Mouse (Mus musculus) cerebral cortex, adult 2 months (tissue): Measurements from ENCODE around the gene Cdkal1.

Experiments
- WGBS: fragments of 180-500 bp; shearing (Covaris S2); methylation state at CpG from one replicate; pipeline ENCODE4 v1.1.7; 2018; 5-methylcytosine and 5-hydroxymethylcytosine counted together

The Cdkal1 gene

GRCm38 (mm10) chr13:29233970-29234369, 621.5 kb downstream of the Cdkal1 start:
- 49% methylated on average over 11 of the region's 11 CpGs for WGBS

- 28% methylated on average over 4 of the region's 4 CpGs for WGBS
These were observed 622.8 kb downstream of the Cdkal1 start for GRCm38 (mm10) chr13:29232681-29233080.

GRCm38 (mm10) chr13:29224815-29225214, 630.7 kb downstream of the Cdkal1 start:
- 80% methylated on average over 5 of the region's 5 CpGs for WGBS

GRCm38 (mm10) chr13:29222261-29222838, 633.1 kb downstream of the Cdkal1 start:
- WGBS = 52% methylated on average over 10 of the region's 10 CpGs

GRCm38 (mm10) chr13:29221646-29222045, 633.8 kb downstream of the Cdkal1 start:
- WGBS = 89% methylated on average over 5 of the region's 5 CpGs

GRCm38 (mm10) chr13:29210159-29211021, 645.1 kb downstream of the Cdkal1 start:
- 12% methylated on average over 27 of the region's 27 CpGs for whole genome bisulfite sequencing

- 82% methylated on average over 6 of the region's 6 CpGs for WGBS
These were observed 646.7 kb downstream of the Cdkal1 start for GRCm38 (mm10) chr13:29208749-29209148.

- WGBS = 84% methylated on average over 5 of the region's 5 CpGs
These were observed 651.6 kb downstream of the Cdkal1 start for GRCm38 (mm10) chr13:29203856-29204255.

GRCm38 (mm10) chr13:29203426-29203825, 652.0 kb downstream of the Cdkal1 start:
- WGBS = 91% methylated on average over 5 of the region's 5 CpGs

- 26% methylated on average over 2 of the region's 2 CpGs for WGBS
These were observed 652.9 kb downstream of the Cdkal1 start for GRCm38 (mm10) chr13:29202562-29202961.

GRCm38 (mm10) chr13:29199679-29200078, 655.8 kb downstream of the Cdkal1 start:
- WGBS = 64% methylated on average over 6 of the region's 6 CpGs

- 66% methylated on average over 9 of the region's 9 CpGs for WGBS
These were observed 658.5 kb downstream of the Cdkal1 start for GRCm38 (mm10) chr13:29196798-29197498.

GRCm38 (mm10) chr13:29195722-29196121, 659.8 kb downstream of the Cdkal1 start:
- WGBS = 50% methylated on average over 4 of the region's 4 CpGs

GRCm38 (mm10) chr13:29194946-29195345, 660.5 kb downstream of the Cdkal1 start:
- 80% methylated on average over 4 of the region's 4 CpGs for WGBS

- 97% methylated on average over 3 of the region's 3 CpGs for WGBS
These were observed 662.8 kb downstream of the Cdkal1 start for GRCm38 (mm10) chr13:29192697-29193096.

- WGBS = 71% methylated on average over 7 of the region's 7 CpGs
These were observed 664.9 kb downstream of the Cdkal1 start for GRCm38 (mm10) chr13:29190548-29190947.

GRCm38 (mm10) chr13:29186748-29187147, 668.7 kb downstream of the Cdkal1 start:
- WGBS = 69% methylated on average over 5 of the region's 5 CpGs

GRCm38 (mm10) chr13:29185545-29185944, 669.9 kb downstream of the Cdkal1 start:
- WGBS = 66% methylated on average over 4 of the region's 4 CpGs

- 60% methylated on average over 2 of the region's 2 CpGs for WGBS
These were observed 670.9 kb downstream of the Cdkal1 start for GRCm38 (mm10) chr13:29184545-29184944.

- WGBS = 78% methylated on average over 4 of the region's 4 CpGs
These were observed 675.6 kb downstream of the Cdkal1 start for GRCm38 (mm10) chr13:29179861-29180260.

- WGBS = 93% methylated on average over 4 of the region's 4 CpGs
These were observed 676.2 kb downstream of the Cdkal1 start for GRCm38 (mm10) chr13:29179260-29179659.

GRCm38 (mm10) chr13:29177889-29178486, 677.5 kb downstream of the Cdkal1 start:
- 61% methylated on average over 5 of the region's 5 CpGs for WGBS
